Mouse (Mus musculus) lung, postnatal 10 days (tissue): ENCODE measurements around the gene Cpsf4l.
"Not testable (repeated sequence)": the region's sequence is repeated elsewhere in the genome, so short reads cannot be mapped to it uniquely, and the experiment has no call there.

Experiments
- DNase-seq: peaks from one replicate; pipeline ENCODE4 v3.0.0; 2021

Cpsf4l gene

GRCm38 (mm10) chr11:113661835-113662351, 47.9 kb downstream of the Cpsf4l start:
- no peak for DNase-seq

- no peak for DNase-seq
Measured at GRCm38 (mm10) chr11:113660940-113661339, 48.9 kb downstream of the Cpsf4l start.

- not testable (repeated sequence) for DNase-seq
Measured at GRCm38 (mm10) chr11:113660213-113660612, 49.6 kb downstream of the Cpsf4l start.

GRCm38 (mm10) chr11:113658763-113659162, 51.1 kb downstream of the Cpsf4l start:
- no peak for DNase-seq

- no peak for DNase-seq
Measured at GRCm38 (mm10) chr11:113658319-113658718, 51.5 kb downstream of the Cpsf4l start.

DNA sequence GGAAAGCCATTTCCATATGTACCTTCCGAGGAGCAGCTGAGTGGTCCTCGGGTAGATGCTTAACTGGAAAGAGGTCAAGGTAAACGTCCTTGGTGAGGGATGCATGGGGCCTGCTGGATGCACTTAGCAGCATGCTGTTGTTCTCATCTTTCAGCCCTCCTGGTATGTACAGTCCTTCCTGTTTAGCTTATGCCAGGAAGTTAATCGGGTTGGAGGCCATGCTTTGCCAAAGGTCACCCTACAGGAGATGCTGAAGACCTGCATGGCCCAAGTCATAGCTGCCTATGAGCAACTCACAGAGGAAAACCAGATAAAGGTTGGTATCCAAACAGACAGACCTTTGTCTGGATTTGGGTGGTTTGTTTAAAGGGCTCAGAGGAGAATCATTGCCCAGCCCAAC, 52.6 kb downstream of the Cpsf4l start:
- DNase-seq, result no peak

DNA sequence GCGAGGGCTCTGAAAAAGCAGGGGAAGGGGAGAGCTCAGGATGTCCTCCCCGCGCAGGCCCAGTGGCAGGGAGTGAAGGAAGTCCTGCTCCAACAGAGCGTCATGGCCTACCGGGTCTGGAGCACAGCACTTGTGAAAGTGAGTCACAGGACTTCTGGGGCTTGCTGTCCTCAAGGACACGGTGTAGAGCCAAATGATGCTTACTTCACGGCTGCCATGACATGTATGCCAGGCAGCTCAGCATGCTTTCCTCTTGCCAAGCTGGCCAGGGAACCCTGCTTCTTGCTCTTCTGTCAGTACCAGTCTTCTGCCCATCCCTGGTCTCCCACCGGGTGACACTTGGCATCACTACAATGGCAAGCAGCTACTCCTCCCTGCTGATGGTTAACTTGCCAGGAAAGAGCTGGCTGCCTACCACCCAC, 53.3 kb downstream of the Cpsf4l start:
- DNase-seq, result no peak

GRCm38 (mm10) chr11:113654561-113655270, 55.1 kb downstream of the Cpsf4l start:
- no peak for DNase-seq

GRCm38 (mm10) chr11:113654105-113654504, 55.7 kb downstream of the Cpsf4l start:
- no peak for DNase-seq

DNA sequence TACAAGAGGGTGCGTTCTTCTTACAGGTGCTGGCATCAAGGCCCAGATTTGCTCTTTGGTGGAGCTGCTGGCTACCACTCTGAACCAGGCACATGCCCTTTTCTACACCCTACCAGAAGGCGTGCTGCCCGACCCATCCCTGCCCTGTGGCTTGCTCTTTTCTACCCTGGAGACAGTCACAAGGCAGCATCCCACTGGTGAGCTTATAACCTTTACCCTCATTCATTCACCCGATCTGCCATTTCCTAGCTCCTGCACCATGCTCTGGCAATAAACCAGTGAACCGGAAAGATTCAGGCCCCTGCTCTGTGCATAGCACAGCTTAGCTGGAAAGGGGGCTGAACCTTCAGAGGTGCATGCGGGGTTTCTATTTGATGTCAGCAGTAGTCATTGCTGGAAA, 57.3 kb downstream of the Cpsf4l start:
- DNase-seq, result no peak

DNA sequence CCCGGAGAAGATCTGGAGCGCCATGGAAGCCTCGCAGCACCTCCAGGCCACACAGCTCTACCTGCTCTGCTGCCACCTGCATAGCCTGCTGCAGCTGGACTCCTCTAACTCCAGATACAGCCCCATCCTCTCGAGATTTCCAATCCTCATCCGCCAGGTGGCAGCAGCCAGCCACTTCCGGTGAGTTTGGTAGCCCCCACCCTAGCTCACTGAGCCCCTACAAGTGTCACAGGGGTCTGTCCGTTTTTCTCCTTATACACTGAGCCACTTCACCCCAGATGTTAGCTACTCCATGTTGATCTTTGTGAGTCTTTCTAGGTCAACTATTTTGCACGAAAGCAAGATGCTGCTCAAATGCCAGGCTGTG, 57.9 kb downstream of the Cpsf4l start:
- DNase-seq, result peak; percentile 65

DNA sequence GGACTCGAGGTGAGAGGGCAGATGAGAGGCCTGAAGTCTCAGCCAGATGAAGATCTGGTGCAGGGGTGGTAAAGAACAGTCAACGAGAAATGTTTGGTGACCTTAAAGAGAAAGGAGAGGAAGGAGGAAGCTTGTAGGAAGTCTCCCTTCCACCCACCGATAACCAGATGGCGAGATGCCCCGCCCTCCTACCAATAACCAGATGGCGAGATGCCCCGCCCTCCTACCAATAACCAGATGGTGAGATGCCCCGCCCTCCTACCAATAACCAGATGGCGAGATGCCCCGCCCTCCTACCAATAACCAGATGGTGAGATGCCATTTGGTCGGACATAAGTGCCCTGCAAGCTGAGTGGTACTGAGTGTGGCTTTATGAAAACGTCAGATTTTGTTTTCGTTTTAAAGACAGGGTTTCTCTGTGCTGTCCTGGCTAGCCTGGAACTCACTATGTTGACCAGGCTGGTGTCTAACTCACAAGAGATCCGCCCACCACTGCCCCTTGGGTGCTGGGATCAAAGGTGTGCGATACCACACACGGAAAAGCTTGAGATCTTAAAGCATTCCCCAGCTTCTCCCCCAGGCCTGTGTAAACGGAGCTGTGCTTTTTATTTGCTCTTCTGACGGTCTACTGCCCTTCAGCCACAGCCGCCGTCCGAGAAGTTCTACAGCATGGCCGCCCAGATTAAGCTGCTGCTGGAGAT, 58.5 kb downstream of the Cpsf4l start:
- DNase-seq, result no peak

DNA sequence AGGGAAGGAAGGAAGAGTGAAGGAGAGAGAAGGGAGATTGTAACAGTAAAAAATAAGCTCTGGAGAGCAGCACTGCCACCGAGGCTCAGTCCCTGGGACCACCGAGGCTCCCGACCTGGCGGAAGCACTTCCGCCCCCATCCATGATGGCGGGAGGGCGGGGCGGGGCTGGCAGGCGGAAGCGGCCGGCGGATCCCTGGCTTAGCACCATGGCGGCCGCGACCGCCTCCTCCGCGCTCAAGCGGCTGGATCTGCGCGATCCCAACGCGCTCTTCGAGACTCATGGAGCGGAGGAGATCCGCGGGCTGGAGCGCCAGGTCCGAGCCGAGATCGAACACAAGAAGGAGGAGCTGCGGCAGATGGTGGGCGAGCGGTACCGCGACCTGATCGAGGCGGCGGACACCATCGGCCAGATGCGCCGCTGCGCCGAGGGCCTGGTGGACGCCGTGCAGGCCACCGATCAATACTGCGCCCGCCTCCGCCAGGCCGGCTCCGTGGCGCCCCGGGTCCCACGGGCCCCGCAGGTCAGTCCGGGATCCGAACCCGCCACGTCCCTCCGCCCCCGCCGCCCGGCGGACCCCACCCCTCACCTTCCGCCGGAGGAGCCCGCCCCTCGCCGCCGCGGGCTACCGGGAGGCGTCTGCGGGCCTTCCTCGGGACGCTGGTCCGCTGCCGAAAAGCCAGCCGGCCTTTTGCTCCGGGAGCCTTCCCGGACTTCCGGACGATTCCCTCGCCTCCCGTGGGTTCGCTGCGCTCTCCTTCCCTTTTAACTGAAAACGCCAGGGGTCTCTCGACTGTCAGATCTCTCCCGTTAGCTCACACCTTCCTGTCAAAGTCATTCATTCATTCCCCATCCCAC, 60.2 kb downstream of the Cpsf4l start, which contains the start of gene Slc39a11:
Slc39a11 (minus strand) TSS at position 727 of the 858 bp plus-strand sequence.
- peak; percentile 74 for DNase-seq

- DNase-seq, result no peak
Measured at GRCm38 (mm10) chr11:113648690-113649352, 61.0 kb downstream of the Cpsf4l start, which contains the start of gene Cog1. Gene Cog1, plus strand, starts transcription at chr11:113649169.
